ENCODE assay signal across 9 mouse cellular contexts in the genomic region with DNA sequence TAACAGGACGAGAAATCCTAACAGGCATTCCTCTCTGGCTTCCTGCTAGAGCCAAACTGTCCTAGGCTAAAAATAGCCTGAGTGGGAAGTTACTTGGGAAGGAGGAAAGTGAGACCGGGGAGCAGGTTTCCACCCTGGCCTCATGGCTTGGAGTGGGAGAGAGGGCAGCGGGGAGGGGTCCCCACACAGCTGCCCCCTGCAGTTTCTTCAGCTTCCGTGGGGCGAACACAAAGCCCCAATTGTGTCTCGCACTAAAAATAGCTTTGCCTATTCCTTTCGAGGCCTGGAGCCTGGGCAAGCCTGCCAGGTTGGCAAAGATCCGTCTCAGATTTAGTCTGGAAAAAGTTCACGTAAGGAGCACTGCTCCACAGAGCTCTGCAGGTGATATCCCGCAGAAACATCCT. TPM values are rescaled to one million over a fixed set of nuclear protein-coding genes. Genes with fewer than 3 reads are reported as not detected.
DNase-seq lines count a peak whose midpoint lies in the region; ATAC-seq lines count a peak whose summit lies in the region.
"Had no signal": no experiment of that assay in that cellular context is flagged by ENCODE, and none has a peak within 500 bp of the region (broad histone marks: within the 10 kb centered on the region; RNA-seq: fewer than 3 reads in every experiment).

No protein-coding gene starts in this region.

- H3K27me3 ChIP-seq in kidney, embryonic 16.5 days (ENCODE audit: insufficient read depth, low read length) = no peaks in the 10 kb centered on the region
- no peaks in the 10 kb centered on the region for H3K27me3 ChIP-seq in embryonic facial prominence, embryonic 15.5 days
- H3K27me3 ChIP-seq in hindbrain, embryonic 12.5 days = no peaks in the 10 kb centered on the region
- no peaks in the 10 kb centered on the region for H3K27me3 ChIP-seq in midbrain, embryonic 12.5 days

- H3K4me3 ChIP-seq in kidney, embryonic 16.5 days (ENCODE audit: low read length) = no peak overlapping the region
- H3K4me3 ChIP-seq in embryonic facial prominence, embryonic 15.5 days (replicated peaks) = no peak overlapping the region
- H3K4me3 ChIP-seq in hindbrain, embryonic 12.5 days = no peak overlapping the region
- no peak overlapping the region for H3K4me3 ChIP-seq in midbrain, embryonic 12.5 days

- WGBS in kidney, embryonic 16.5 days = 39% methylated on average over 10 of the region's 10 CpGs
- WGBS in embryonic facial prominence, embryonic 15.5 days = 20% methylated on average over 10 of the region's 10 CpGs
- 30% methylated on average over 10 of the region's 10 CpGs for WGBS in hindbrain, embryonic 12.5 days
- 31% methylated on average over 10 of the region's 10 CpGs for WGBS in midbrain, embryonic 12.5 days

- no peak for ATAC-seq in kidney, embryonic 16.5 days (ENCODE audit: low FRiP score, low TSS enrichment)
- ATAC-seq in embryonic facial prominence, embryonic 15.5 days (ENCODE audit: insufficient number of reproducible peaks, low FRiP score, low TSS enrichment, low read depth) = peak; percentile 12; the same call in 1 of the 2 replicates
- 0 out of 2 replicates have a peak, but pooled peaks have one; percentile 12 for ATAC-seq in hindbrain, embryonic 12.5 days (ENCODE audit: low FRiP score)
- no peak for ATAC-seq in midbrain, embryonic 12.5 days (ENCODE audit: low FRiP score, low read depth)
- ATAC-seq in cerebellum, adult (ENCODE audit: insufficient number of reproducible peaks, low FRiP score, low TSS enrichment) = no peak

- H3K27ac ChIP-seq in kidney, embryonic 16.5 days (ENCODE audit: low read length) = peak overlapping the region; percentile 20; the same call in 1 of the 2 replicates
- peak overlapping the region; percentile 76 for H3K27ac ChIP-seq in embryonic facial prominence, embryonic 15.5 days (replicated peaks)
- peak overlapping the region; percentile 70 for H3K27ac ChIP-seq in hindbrain, embryonic 12.5 days
- peak overlapping the region; percentile 77 for H3K27ac ChIP-seq in midbrain, embryonic 12.5 days (replicated peaks)

- no peak for DNase-seq in kidney, adult 11 months
- DNase-seq in kidney, postnatal 4 days = no peak
- DNase-seq in spleen, postnatal 36 days (ENCODE audit: low spot score in 2 of 2) = no peak

- peaks cover 11% of the 10 kb centered on the region; the same call in 1 of the 2 replicates for H3K4me1 ChIP-seq in kidney, embryonic 16.5 days (ENCODE audit: insufficient read depth, low read length)
- peaks cover 16% of the 10 kb centered on the region for H3K4me1 ChIP-seq in embryonic facial prominence, embryonic 15.5 days
- H3K4me1 ChIP-seq in hindbrain, embryonic 12.5 days = peaks cover 35% of the 10 kb centered on the region
- H3K4me1 ChIP-seq in midbrain, embryonic 12.5 days = peaks cover 34% of the 10 kb centered on the region

- no peak overlapping the region for H3K4me2 ChIP-seq in kidney, embryonic 16.5 days (replicated peaks; ENCODE audit: low read depth, low read length)
- H3K4me2 ChIP-seq in embryonic facial prominence, embryonic 15.5 days (replicated peaks) = no peak overlapping the region; the same call in 1 of the 2 replicates
- H3K4me2 ChIP-seq in hindbrain, embryonic 12.5 days (replicated peaks) = no peak overlapping the region
- 0 out of 2 replicates have a peak overlapping the region, but pooled peaks have one; percentile 11 for H3K4me2 ChIP-seq in midbrain, embryonic 12.5 days (replicated peaks)

- peaks cover 6% of the 10 kb centered on the region; the same call in 1 of the 2 replicates for H3K36me3 ChIP-seq in kidney, embryonic 16.5 days (ENCODE audit: insufficient read depth, low read length)
- H3K36me3 ChIP-seq in embryonic facial prominence, embryonic 15.5 days = no peaks in the 10 kb centered on the region
- peaks cover 9% of the 10 kb centered on the region; the same call in 1 of the 2 replicates for H3K36me3 ChIP-seq in hindbrain, embryonic 12.5 days
- H3K36me3 ChIP-seq in midbrain, embryonic 12.5 days = peaks cover 14% of the 10 kb centered on the region
- H3K36me3 ChIP-seq: G1E had no signal

- no peak overlapping the region; the same call in 1 of the 2 replicates for H3K9ac ChIP-seq in kidney, embryonic 16.5 days (replicated peaks; ENCODE audit: low read length)
- H3K9ac ChIP-seq in embryonic facial prominence, embryonic 15.5 days = 0 out of 2 replicates have a peak overlapping the region, but pooled peaks have one; percentile 5
- no peak overlapping the region for H3K9ac ChIP-seq in hindbrain, embryonic 12.5 days
- H3K9ac ChIP-seq in midbrain, embryonic 12.5 days (replicated peaks) = no peak overlapping the region; the same call in 1 of the 2 replicates

- no peaks in the 10 kb centered on the region for H3K9me3 ChIP-seq in kidney, embryonic 16.5 days (ENCODE audit: low read length)
- H3K9me3 ChIP-seq in embryonic facial prominence, embryonic 15.5 days (replicated peaks) = no peaks in the 10 kb centered on the region
- no peaks in the 10 kb centered on the region for H3K9me3 ChIP-seq in hindbrain, embryonic 12.5 days (replicated peaks)
- no peaks in the 10 kb centered on the region for H3K9me3 ChIP-seq in midbrain, embryonic 12.5 days

RNA-seq across cellular contexts. Expression of gene Rars, which starts 58.7 kb away (rescaled TPM):
- polyA plus RNA-seq in kidney, embryonic 16.5 days (2015; fragmentation: Nextera tagmentation; extraction: Ambion mirVana) = 96.5 and 97.2 TPM in 2 replicates
- 77.1 and 77.8 TPM in 2 replicates for polyA plus RNA-seq in embryonic facial prominence, embryonic 15.5 days (2015; fragmentation: Nextera tagmentation; extraction: Ambion mirVana)
- 78.5 and 79.4 TPM in 2 replicates for polyA plus RNA-seq in hindbrain, embryonic 12.5 days (2016; fragmentation: Nextera tagmentation; extraction: Ambion mirVana)
- 81.2 and 85.0 TPM in 2 replicates for polyA plus RNA-seq in midbrain, embryonic 12.5 days (2016; fragmentation: Nextera tagmentation; extraction: Ambion mirVana)

Comparison
In these comparisons a context has a peak if more than half of its experiments do, and no peak if none do; other contexts are left out.
1. ATAC-seq: peak in embryonic facial prominence, embryonic 15.5 days (single experiment) and hindbrain, embryonic 12.5 days (single experiment); none in kidney, embryonic 16.5 days (single experiment), midbrain, embryonic 12.5 days (single experiment) and cerebellum, adult (single experiment).
2. H3K27ac ChIP-seq: peak in every context shown above with its lines; median percentile 77 in midbrain, embryonic 12.5 days; 76 in embryonic facial prominence, embryonic 15.5 days; 70 in hindbrain, embryonic 12.5 days; 20 in kidney, embryonic 16.5 days.